Mouse (Mus musculus) heart, adult 2 months (tissue): ENCODE measurements around the gene Ess2.
A peak's percentile ranks its signal among the peaks of the same experiment; 100 is the strongest.

Experiments used
- CTCF ChIP-seq: fragments of 200-600 bp; IDR thresholded peaks from 2 replicates; pipeline ENCODE4 v1.8.1; 2022; ENCODE audit warnings: antibody characterized with exemption, mild to moderate bottlenecking, moderate library complexity
- POLR2A ChIP-seq: fragments of 200-500 bp; IDR thresholded peaks from 2 replicates; pipeline ENCODE4 v1.6.1; 2011; ENCODE audit warnings: mild to moderate bottlenecking, low read depth, low read length, control low read depth; ENCODE audit not compliant: insufficient read depth

DNA sequence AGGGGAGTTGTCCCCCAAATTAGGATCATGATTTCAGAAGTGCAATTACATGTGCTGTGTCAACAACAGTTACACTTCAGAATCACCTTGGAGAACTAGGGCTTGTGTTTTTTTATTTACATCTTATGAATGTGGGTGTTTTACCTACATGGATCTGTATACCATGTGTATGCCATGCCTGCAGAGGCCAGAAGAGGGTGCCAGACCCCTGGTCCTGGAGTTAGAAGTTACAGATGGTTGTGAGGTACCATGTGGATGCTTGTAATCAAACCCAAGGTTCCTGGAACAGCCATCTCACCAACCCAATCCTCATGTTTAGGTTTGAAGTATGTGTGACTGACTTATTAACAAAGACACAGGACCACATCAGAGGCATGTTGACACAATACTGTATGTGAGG lies 52.6 kb downstream of the Ess2 start:
- TF ChIP-seq CTCF: peak; percentile 61
- TF ChIP-seq POLR2A: no peak
